Mouse (Mus musculus) right cerebral cortex, adult 2 months (tissue): ENCODE data around the gene Prdm10.

Source experiments
- DNase-seq, 2 experiments: peaks; one replicate each; pipeline ENCODE4 v3.0.0; 2021 to 2022; ENCODE audit warnings: low spot score in 2 of 2

Gene Prdm10

GRCm38 (mm10) chr9:31262226-31263105, 17.9 kb upstream of the Prdm10 start:
- DNase-seq: no peak

- DNase-seq: no peak
Observed at GRCm38 (mm10) chr9:31266013-31266659, 14.2 kb upstream of the Prdm10 start.

- DNase-seq: no peak
Observed at GRCm38 (mm10) chr9:31271221-31272015, 8.9 kb upstream of the Prdm10 start.

GRCm38 (mm10) chr9:31272160-31272559, 8.2 kb upstream of the Prdm10 start:
- DNase-seq: no peak

GRCm38 (mm10) chr9:31278651-31279050, 1.7 kb upstream of the Prdm10 start:
- no peak for DNase-seq

GRCm38 (mm10) chr9:31279306-31279705, 1.0 kb upstream of the Prdm10 start:
- no peak for DNase-seq

GRCm38 (mm10) chr9:31279885-31280365, 413 bp upstream of the Prdm10 start:
- DNase-seq: no peak

- peak; percentile 45 to 67 for DNase-seq
Observed at GRCm38 (mm10) chr9:31281011-31281662, 799 bp downstream of the Prdm10 start.

- DNase-seq: peak; percentile 13 to 17
Observed at GRCm38 (mm10) chr9:31281663-31282015, 1.3 kb downstream of the Prdm10 start.

- DNase-seq: no peak
Observed at GRCm38 (mm10) chr9:31282536-31282935, 2.2 kb downstream of the Prdm10 start.

GRCm38 (mm10) chr9:31283044-31283443, 2.7 kb downstream of the Prdm10 start:
- no peak for DNase-seq

- DNase-seq: no peak
Observed at GRCm38 (mm10) chr9:31283911-31284310, 3.6 kb downstream of the Prdm10 start.

GRCm38 (mm10) chr9:31290201-31290862, 10.0 kb downstream of the Prdm10 start:
- peak; percentile 29 to 33 for DNase-seq

GRCm38 (mm10) chr9:31291978-31292377, 11.6 kb downstream of the Prdm10 start:
- no peak for DNase-seq

GRCm38 (mm10) chr9:31293208-31293607, 12.9 kb downstream of the Prdm10 start:
- DNase-seq: no peak

GRCm38 (mm10) chr9:31295311-31295710, 15.0 kb downstream of the Prdm10 start:
- DNase-seq: no peak

GRCm38 (mm10) chr9:31296293-31296692, 16.0 kb downstream of the Prdm10 start:
- peak in 1 of 2 experiments; percentile 10 for DNase-seq

GRCm38 (mm10) chr9:31298751-31299150, 18.4 kb downstream of the Prdm10 start:
- DNase-seq: no peak

- no peak for DNase-seq
Observed at GRCm38 (mm10) chr9:31300525-31300924, 20.2 kb downstream of the Prdm10 start.

GRCm38 (mm10) chr9:31301107-31301506, 20.8 kb downstream of the Prdm10 start:
- DNase-seq: no peak
